Mouse (Mus musculus) thymus, postnatal 4 days (tissue): ENCODE results near the gene B4galnt3.
"Not testable (repeated sequence)": the region's sequence is repeated elsewhere in the genome, so short reads cannot be mapped to it uniquely, and the experiment has no call there.

Experiments used
- DNase-seq: peaks from one replicate; pipeline ENCODE4 v3.0.0; 2021

B4galnt3 gene

DNA sequence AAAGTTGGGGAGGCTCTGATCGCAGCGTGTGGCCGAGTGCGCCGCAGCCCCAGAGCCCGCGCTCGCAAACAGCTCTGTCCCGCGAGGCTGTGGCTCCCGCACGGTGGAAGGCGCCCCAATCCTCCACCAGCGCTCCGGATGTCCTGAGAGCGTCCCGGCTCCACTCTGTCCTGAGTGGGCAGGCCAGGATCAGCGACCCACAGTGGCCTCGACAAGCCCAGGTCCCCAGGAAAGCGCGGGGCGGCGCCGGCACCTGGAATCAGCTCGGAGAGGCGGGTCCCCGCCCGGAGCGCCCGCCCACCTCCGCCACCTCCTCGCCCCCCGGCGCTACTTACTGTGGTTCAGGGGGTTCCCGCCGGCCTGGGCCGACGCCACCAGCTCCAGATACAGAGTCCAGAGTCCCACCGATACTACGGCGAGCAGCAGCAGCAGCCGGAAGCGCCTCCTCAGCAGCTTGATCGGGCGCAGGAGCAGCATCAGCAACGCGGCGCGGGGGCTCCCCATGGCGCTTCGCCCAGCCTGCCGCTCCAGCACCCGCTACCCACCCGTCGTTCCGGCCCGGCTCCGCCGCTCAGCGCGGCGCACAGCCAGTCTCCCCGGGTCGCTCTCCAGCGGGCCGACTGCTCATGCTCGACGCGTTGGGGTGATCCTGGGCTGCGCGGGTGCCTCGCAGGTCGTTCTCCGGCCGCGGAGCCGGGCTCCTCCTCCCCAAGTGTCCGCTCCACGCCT lies at the start of gene B4galnt3, which contains the start of gene D330020A13Rik:
Gene B4galnt3, minus strand, starts transcription at position 504 of the 729 bp plus-strand sequence.
Gene D330020A13Rik, plus strand, starts transcription at position 309 of the 729 bp plus-strand sequence.
- peak; percentile 79 for DNase-seq

GRCm38 (mm10) chr6:120343992-120344391 lies 49.6 kb upstream of the B4galnt3 start:
- no peak for DNase-seq

DNA sequence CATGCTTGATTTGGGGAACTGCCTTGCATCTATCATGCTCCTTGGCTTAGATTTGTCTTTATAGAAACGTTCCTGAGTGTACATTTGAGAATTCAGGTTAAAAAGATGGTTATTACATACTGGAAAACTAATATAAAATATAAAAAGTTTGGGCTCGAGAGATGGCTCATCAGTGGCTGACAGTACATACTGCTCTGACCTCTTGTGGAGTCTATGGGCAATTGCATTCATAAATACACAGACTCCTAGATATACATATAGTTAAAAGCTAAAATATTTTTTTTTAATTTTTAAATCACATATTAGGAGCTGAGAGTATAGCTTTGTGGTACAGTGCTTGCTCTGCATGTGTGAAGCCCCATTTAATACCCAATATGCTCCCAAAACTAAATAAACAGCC lies 38.0 kb upstream of the B4galnt3 start:
- DNase-seq: no peak

- DNase-seq: peak; percentile 76
Measured at GRCm38 (mm10) chr6:120324295-120324927, 30.1 kb upstream of the B4galnt3 start.

GRCm38 (mm10) chr6:120320369-120320768 lies 26.0 kb upstream of the B4galnt3 start:
- no peak for DNase-seq

- DNase-seq: no peak
Measured at GRCm38 (mm10) chr6:120319129-120319528, 24.8 kb upstream of the B4galnt3 start.

DNA sequence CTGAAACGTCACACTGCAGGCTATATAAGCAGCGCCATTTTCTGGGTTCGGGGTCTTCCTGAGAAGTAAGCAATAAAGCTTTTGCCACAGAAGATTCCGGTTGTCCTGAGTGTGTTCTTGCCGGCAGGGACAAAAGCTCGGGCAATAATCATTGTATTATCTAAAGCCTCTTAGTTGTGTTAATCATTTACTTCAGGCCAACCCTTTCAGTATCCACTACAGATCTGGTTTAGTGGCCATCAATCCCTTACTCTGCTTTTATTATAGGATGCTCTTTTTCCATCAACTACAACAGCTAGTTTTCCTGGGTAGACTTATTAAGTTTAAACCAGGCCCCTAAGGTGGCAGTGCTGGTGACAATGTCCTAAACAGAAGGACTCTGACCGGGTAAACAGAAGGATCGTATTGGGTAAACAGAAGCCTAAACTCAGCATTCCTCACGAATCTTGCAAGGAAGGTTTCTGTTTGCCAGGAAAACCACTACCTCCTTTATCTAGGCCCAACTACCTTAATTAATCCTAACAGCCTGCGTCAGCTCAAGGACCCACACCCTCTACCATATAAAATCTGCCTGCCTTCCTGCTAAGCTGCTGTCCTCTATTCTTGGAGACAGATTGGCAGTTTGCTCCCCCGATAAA lies 24.1 kb upstream of the B4galnt3 start:
- DNase-seq: no peak

DNA sequence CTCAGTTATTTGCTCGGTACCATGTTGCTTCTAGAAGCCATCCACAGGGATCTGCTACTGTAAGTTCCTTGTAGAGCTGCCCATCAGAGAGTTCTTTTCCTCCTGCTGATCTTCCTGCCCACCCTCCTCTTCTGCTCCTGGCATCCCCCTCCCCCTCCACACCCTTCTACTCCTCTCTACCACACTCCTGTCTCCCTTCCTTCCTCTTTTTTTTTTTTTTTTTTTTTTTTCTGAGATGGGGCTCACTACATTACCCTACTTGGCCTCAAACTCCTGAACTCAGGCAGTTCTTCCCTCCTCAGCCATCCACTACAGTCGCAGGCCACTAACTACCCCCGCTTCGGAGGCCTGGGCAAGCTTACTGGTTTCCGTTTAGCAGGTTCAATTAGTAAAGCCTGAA lies 18.1 kb upstream of the B4galnt3 start:
- no peak for DNase-seq

DNA sequence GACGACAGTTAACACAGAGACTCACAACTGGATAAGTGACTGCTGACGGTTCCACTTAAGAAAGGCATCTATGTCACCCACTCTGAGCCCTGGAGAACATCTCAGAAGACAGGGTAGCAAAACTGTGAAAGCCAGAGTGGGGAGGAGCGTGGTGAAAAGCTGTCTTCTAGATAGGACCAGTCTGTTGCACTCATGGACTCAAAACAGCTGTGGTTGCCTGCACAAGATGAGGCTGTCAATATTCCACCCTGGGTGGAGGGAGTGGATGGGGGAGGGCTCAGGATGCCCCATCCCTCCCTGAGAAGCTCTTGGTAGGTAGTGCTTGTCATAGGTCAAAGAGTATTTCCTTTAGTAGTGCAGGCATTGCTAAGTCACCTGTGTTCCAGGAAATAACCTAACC lies 15.4 kb upstream of the B4galnt3 start:
- DNase-seq: no peak

- DNase-seq: no peak
Measured at GRCm38 (mm10) chr6:120309338-120309737, 15.0 kb upstream of the B4galnt3 start.

DNA sequence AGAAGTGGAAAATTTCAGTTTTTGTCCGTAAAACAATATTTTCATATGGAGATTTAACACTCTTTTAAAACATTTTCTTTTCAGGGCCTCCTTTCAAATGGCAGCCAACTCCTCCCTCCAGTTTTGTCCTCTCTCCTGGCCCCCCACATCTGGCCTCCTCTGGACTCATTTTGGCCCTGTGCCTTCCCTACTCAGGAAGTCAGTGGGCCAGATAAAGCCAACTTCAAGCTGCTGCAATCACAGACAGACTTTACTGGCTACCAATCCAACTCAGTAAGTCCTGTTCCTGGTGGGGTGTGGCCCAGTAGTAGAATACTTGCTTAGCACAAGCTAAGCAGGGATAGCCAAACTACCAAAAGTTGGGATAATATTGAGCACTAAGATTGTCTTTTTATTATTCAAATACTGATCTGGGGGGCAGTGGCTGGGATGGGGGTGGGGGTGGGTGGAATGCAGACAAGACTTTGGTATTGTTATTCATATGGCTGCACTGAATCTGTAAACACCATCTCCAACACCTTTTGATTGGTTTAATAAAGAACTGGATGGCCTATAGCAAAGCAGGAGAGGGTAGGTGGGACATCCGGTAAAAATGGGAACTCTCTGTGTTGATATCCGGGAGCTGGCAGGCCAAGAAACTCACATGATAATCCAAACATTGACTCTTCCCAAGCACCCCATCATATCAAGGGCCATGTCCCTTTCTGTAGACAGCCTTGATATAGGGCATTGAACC lies 12.7 kb upstream of the B4galnt3 start:
- no peak for DNase-seq

GRCm38 (mm10) chr6:120302755-120303316 lies 8.5 kb upstream of the B4galnt3 start:
- DNase-seq: no peak

- DNase-seq: peak; percentile 59
Measured at GRCm38 (mm10) chr6:120301137-120301536, 6.8 kb upstream of the B4galnt3 start.

GRCm38 (mm10) chr6:120296589-120296988 lies 2.2 kb upstream of the B4galnt3 start:
- DNase-seq: not testable (repeated sequence)

- peak; percentile 61 for DNase-seq
Measured at GRCm38 (mm10) chr6:120294785-120295133, 400 bp upstream of the B4galnt3 start.

DNA sequence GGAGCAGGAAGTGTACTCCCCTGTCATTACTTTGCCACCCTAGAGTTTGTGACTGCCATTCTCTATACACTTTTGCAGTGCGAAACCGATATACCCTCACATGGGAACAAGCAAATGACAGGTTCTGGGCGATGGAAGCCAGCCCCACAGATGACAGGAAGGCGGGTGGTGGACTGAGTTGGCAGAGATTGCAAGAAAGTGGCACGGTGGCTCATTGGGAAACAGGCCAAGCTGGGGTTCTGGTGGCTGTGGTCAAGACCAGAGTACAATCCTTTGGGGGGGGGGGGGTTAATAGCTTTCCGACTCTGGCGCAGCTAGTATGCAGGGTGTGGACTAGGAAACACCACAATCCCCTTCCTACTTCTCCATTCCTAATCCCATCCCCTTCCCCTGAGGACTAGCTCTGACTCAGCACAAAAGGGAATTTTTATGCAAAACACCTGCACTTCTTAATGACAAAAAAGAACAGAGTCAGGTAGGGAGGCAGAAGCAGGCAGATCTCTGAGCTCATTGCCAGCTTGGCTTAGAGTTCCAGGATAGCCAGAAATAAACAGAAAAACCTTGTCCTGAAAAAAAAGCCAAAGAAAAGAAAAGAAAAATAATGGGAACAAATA lies 2.9 kb downstream of the B4galnt3 start:
- DNase-seq: no peak

GRCm38 (mm10) chr6:120289430-120289829 lies 4.9 kb downstream of the B4galnt3 start:
- DNase-seq: no peak

DNA sequence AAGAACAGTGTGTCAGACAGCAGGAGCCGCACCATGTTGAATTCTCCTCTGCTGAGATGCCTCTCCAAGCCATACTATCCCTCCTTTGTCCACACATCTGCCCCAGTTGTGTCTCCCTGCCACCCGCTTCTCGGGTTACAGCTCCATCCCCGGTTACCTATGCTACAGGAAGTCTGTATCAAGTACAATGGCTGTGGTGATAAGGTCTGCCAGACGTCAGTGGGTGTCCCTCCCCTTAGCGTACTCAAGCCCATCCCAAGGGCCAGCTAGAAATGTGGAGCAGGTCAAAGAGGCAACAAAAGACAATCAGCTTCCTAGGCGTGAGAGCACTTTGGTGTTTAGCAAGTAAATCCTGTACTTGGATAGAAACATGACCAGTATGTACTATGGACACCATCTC lies 5.8 kb downstream of the B4galnt3 start:
- no peak for DNase-seq

GRCm38 (mm10) chr6:120287279-120287678 lies 7.1 kb downstream of the B4galnt3 start:
- no peak for DNase-seq

GRCm38 (mm10) chr6:120276874-120277449 lies 17.4 kb downstream of the B4galnt3 start:
- no peak for DNase-seq

GRCm38 (mm10) chr6:120275301-120275700 lies 19.1 kb downstream of the B4galnt3 start:
- DNase-seq: no peak

- DNase-seq: no peak
Measured at GRCm38 (mm10) chr6:120274887-120275286, 19.5 kb downstream of the B4galnt3 start.
